Mouse (Mus musculus) forebrain, embryonic 13.5 days (tissue): ENCODE data around the gene Plbd2. TPM values are rescaled to one million over a fixed set of nuclear protein-coding genes. Genes with fewer than 3 reads are reported as not detected.
"Not testable (repeated sequence)": the region's sequence is repeated elsewhere in the genome, so short reads cannot be mapped to it uniquely, and the experiment has no call there.

Source experiments
- ATAC-seq: fragments of 200-750 bp; cut with Nextera tagmentation; 2 replicates; pipeline ENCODE4 v1.8.0; 2017
- H3K27ac ChIP-seq: fragments of 300-500 bp; sonication (generic); 2 replicates; pipeline ENCODE4 v1.5.1; 2015; ENCODE audit warnings: inconsistent platforms, mild to moderate bottlenecking, moderate library complexity
- H3K27me3 ChIP-seq: fragments of 300-500 bp; sonication (generic); 2 replicates; pipeline ENCODE4 v1.6.1; 2015; ENCODE audit warnings: mild to moderate bottlenecking, inconsistent platforms
- H3K36me3 ChIP-seq: fragments of 300-500 bp; sonication (generic); 2 replicates; pipeline ENCODE4 v1.6.1; 2015; ENCODE audit warnings: mild to moderate bottlenecking, inconsistent platforms; ENCODE audit not compliant: poor library complexity, severe bottlenecking
- H3K4me1 ChIP-seq: fragments of 300-500 bp; sonication (generic); 2 replicates; pipeline ENCODE4 v1.6.1; 2015; ENCODE audit warnings: inconsistent platforms
- H3K4me2 ChIP-seq: fragments of 300-500 bp; sonication (generic); 2 replicates; pipeline ENCODE4 v1.6.1; 2015; ENCODE audit warnings: inconsistent platforms, mild to moderate bottlenecking, moderate library complexity
- H3K4me3 ChIP-seq: fragments of 300-500 bp; sonication (generic); 2 replicates; pipeline ENCODE4 v1.5.1; 2015; ENCODE audit warnings: mild to moderate bottlenecking, inconsistent platforms
- H3K9ac ChIP-seq: fragments of 300-500 bp; sonication (generic); 2 replicates; pipeline ENCODE4 v1.6.1; 2015; ENCODE audit warnings: mild to moderate bottlenecking, inconsistent platforms
- H3K9me3 ChIP-seq: fragments of 300-500 bp; sonication (generic); replicated peaks from 2 replicates; pipeline ENCODE4 v1.6.1; 2016; ENCODE audit warnings: inconsistent platforms
- WGBS: fragments of 180-500 bp; shearing (Covaris S2); methylation state at CpG from one replicate; pipeline ENCODE4 v1.1.7; 2015; 5-methylcytosine and 5-hydroxymethylcytosine counted together
- polyA plus RNA-seq: library from polyadenylated mRNA; unstranded; fragments of >200 nt; fragmentation: Nextera tagmentation; extraction: Ambion mirVana; gene quantifications from 2 replicates; pipeline ENCODE4 v1.2.1, GENCODE M21; 2015

Plbd2 gene
- polyA plus RNA-seq, 1 experiment from 2014 or later, result 22.8 TPM

- no peak for ATAC-seq
- no peak overlapping the region for H3K27ac ChIP-seq
- WGBS, result 55% methylated on average over 9 of the region's 9 CpGs
These were observed 3.1 kb upstream of the Plbd2 start for GRCm38 (mm10) chr5:120506490-120506889.

DNA sequence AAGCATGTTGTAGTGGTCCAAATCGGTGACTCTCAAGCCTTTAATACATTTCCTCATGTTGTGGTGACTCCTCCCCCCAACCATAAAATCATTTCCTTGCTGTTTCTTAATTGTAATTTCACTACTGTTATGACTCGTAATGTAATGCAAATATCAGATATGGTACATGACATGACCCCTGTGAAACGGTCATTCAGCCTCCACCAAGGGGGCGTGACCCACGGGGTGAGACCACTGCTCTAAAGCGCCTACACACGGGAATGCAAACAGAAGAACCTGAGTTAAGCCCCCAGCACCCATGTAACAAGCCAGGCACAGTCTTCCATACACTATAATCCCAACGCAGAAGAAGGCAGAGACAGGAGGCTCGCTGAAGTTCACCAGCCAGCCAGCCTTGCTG is 2.4 kb upstream of the Plbd2 start:
- no peak for ATAC-seq
- Histone ChIP-seq H3K9me3 (no peaks in the 10 kb centered on the region), H3K9ac (no peak overlapping the region), H3K36me3 (no peaks in the 10 kb centered on the region), H3K27ac (no peak overlapping the region), H3K27me3 (no peaks in the 10 kb centered on the region), H3K4me2 (no peak overlapping the region), H3K4me1 (peaks cover 24% of the 10 kb centered on the region), H3K4me3 (no peak overlapping the region)
- WGBS, result 74% methylated on average over 9 of the region's 9 CpGs

More at GRCm38 (mm10) chr5:120506490-120506889, 3.1 kb upstream of the Plbd2 start:
- Histone ChIP-seq H3K27me3 (peaks cover 5% of the 10 kb centered on the region; the same call in 1 of the 2 replicates), H3K9me3 (no peaks in the 10 kb centered on the region), H3K9ac (no peak overlapping the region), H3K4me2 (no peak overlapping the region), H3K4me1 (peaks cover 31% of the 10 kb centered on the region), H3K4me3 (no peak overlapping the region), H3K36me3 (no peaks in the 10 kb centered on the region)

DNA sequence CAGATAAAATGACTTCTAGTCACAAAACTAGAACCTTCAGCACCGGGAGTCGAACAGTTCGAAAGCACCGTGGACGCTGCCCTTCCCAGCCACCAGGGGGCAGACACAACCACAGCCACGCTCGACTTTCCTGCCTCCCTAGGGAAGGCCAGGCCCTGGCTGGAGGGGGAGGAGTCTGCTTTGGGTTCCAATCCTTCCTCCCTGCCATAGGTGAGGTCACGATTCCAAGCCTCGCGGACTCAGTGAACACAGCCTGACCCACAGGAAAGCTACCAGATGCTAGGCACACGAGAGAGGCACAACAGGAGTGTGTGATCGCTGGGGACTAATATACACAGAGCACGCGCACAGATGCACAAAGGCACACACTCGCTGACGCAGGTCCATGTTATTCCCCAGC is 1.9 kb upstream of the Plbd2 start:
- no peak for ATAC-seq
- Histone ChIP-seq H3K9me3 (no peaks in the 10 kb centered on the region), H3K9ac (no peak overlapping the region), H3K4me2 (no peak overlapping the region), H3K27me3 (no peaks in the 10 kb centered on the region), H3K4me3 (no peak overlapping the region), H3K4me1 (peaks cover 20% of the 10 kb centered on the region), H3K27ac (no peak overlapping the region), H3K36me3 (no peaks in the 10 kb centered on the region)
- WGBS, result 21% methylated on average over 16 of the region's 16 CpGs

- Histone ChIP-seq H3K4me1 (peaks cover 16% of the 10 kb centered on the region), H3K4me3 (peak overlapping the region; percentile 63), H3K27ac (no peak overlapping the region), H3K9me3 (no peaks in the 10 kb centered on the region), H3K9ac (peak overlapping the region; percentile 81), H3K36me3 (peaks cover 9% of the 10 kb centered on the region), H3K4me2 (peak overlapping the region; percentile 82), H3K27me3 (no peaks in the 10 kb centered on the region)
- ATAC-seq, result 0 out of 2 replicates have a peak, but pooled peaks have one; percentile 11
- 8% methylated on average over 12 of the region's 12 CpGs for WGBS
These were observed 716 bp downstream of the Plbd2 start for GRCm38 (mm10) chr5:120502675-120503143.

DNA sequence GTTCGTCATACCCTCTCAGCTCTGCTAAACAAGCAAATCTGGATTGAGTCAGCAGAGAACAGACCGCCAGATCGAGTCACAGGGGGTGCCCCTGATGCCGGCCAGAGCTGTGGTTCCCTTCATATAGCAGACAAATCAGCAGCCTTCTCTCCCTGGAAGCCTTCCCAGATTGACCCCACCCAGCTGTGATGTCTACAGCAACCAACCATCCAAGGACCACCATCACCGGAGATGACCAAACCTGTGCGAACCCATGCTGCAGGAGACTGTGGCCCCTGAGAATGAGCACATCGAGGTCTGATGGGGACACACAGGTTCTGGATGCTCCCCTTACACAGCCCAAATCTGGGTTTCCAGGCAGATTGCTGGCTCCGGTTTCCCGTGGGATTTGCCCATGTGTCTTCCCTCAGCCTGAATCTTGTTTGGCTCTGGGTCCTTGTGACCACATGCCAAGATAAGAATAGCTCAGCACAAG is 1.2 kb downstream of the Plbd2 start:
- Histone ChIP-seq H3K4me1 (peaks cover 16% of the 10 kb centered on the region), H3K36me3 (peaks cover 11% of the 10 kb centered on the region), H3K9ac (peak overlapping the region; percentile 81), H3K4me3 (peak overlapping the region; percentile 63), H3K27me3 (no peaks in the 10 kb centered on the region), H3K27ac (no peak overlapping the region), H3K4me2 (peak overlapping the region; percentile 82), H3K9me3 (no peaks in the 10 kb centered on the region)
- ATAC-seq, result no peak
- WGBS, result 73% methylated on average over 9 of the region's 9 CpGs

GRCm38 (mm10) chr5:120500609-120501008 is 2.8 kb downstream of the Plbd2 start:
- not testable (repeated sequence) for H3K27me3 ChIP-seq

GRCm38 (mm10) chr5:120499202-120499601 is 4.2 kb downstream of the Plbd2 start:
- Histone ChIP-seq H3K36me3 (peaks cover 18% of the 10 kb centered on the region), H3K27me3 (no peaks in the 10 kb centered on the region), H3K9ac (no peak overlapping the region), H3K9me3 (no peaks in the 10 kb centered on the region), H3K4me1 (peaks cover 16% of the 10 kb centered on the region), H3K4me3 (no peak overlapping the region), H3K27ac (no peak overlapping the region), H3K4me2 (no peak overlapping the region)
- ATAC-seq, result no peak
- WGBS, result 85% methylated on average over 4 of the region's 4 CpGs

More at GRCm38 (mm10) chr5:120500609-120501008, 2.8 kb downstream of the Plbd2 start:
- not testable (repeated sequence) for H3K27ac ChIP-seq, ATAC-seq, H3K9me3 ChIP-seq, H3K9ac ChIP-seq, H3K4me2 ChIP-seq, H3K4me3 ChIP-seq
- peaks cover 16% of the 10 kb centered on the region for H3K36me3 ChIP-seq
- peaks cover 16% of the 10 kb centered on the region for H3K4me1 ChIP-seq
- WGBS, result 88% methylated on average over 9 of the region's 9 CpGs

DNA sequence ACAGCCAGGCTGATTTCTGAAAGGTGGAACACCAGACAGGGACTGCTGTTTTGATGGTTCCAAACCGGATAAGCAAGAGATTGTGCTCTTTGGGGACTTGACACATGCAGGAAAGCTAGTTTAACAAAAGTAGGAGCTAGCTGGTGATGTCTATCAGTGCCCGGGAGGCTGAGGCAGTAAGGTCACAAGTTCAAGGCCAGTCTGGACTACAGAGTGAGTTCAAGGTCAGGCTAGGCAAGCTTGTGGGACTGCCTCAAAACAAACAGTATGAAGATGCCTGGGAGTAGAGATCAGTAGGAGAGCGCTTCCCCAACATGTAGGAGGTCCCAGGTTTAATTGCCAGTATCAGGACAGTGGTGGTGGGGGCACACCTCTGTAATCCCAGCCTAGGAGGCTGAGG is 6.4 kb downstream of the Plbd2 start:
- WGBS, result 97% methylated on average over 3 of the region's 3 CpGs
- Histone ChIP-seq H3K4me1 (peaks cover 7% of the 10 kb centered on the region), H3K36me3 (peaks cover 35% of the 10 kb centered on the region), H3K4me3 (no peak overlapping the region), H3K4me2 (no peak overlapping the region), H3K27ac (no peak overlapping the region), H3K27me3 (no peaks in the 10 kb centered on the region), H3K9ac (no peak overlapping the region), H3K9me3 (no peaks in the 10 kb centered on the region)
- no peak for ATAC-seq

- H3K9ac ChIP-seq, result no peak overlapping the region
- H3K4me3 ChIP-seq, result no peak overlapping the region
- ATAC-seq, result no peak
- H3K36me3 ChIP-seq, result peaks cover 41% of the 10 kb centered on the region
- H3K4me1 ChIP-seq, result peaks cover 4% of the 10 kb centered on the region
- no peaks in the 10 kb centered on the region for H3K27me3 ChIP-seq
- no peak overlapping the region for H3K4me2 ChIP-seq
- WGBS, result 93% methylated on average over 13 of the region's 13 CpGs
- no peak overlapping the region for H3K27ac ChIP-seq
- no peaks in the 10 kb centered on the region for H3K9me3 ChIP-seq
These were observed 7.7 kb downstream of the Plbd2 start for GRCm38 (mm10) chr5:120495703-120496226.

GRCm38 (mm10) chr5:120495064-120495702 is 8.2 kb downstream of the Plbd2 start:
- Histone ChIP-seq H3K36me3 (peaks cover 41% of the 10 kb centered on the region), H3K9ac (no peak overlapping the region), H3K4me1 (peaks cover 10% of the 10 kb centered on the region), H3K4me2 (no peak overlapping the region), H3K9me3 (no peaks in the 10 kb centered on the region), H3K27me3 (no peaks in the 10 kb centered on the region), H3K27ac (no peak overlapping the region), H3K4me3 (no peak overlapping the region)
- no peak for ATAC-seq
- WGBS, result 79% methylated on average over 10 of the region's 10 CpGs

- H3K9me3 ChIP-seq, result no peaks in the 10 kb centered on the region
- no peak overlapping the region for H3K9ac ChIP-seq
- H3K4me2 ChIP-seq, result no peak overlapping the region
- no peak for ATAC-seq
- no peaks in the 10 kb centered on the region for H3K27me3 ChIP-seq
- peak overlapping the region; percentile 3; the same call in 1 of the 2 replicates for H3K27ac ChIP-seq
- no peak overlapping the region for H3K4me3 ChIP-seq
- peaks cover 12% of the 10 kb centered on the region for H3K4me1 ChIP-seq
- H3K36me3 ChIP-seq, result peaks cover 41% of the 10 kb centered on the region
- 79% methylated on average over 9 of the region's 9 CpGs for WGBS
These were observed 9.5 kb downstream of the Plbd2 start for GRCm38 (mm10) chr5:120493873-120494395.

GRCm38 (mm10) chr5:120493440-120493839 is 10.0 kb downstream of the Plbd2 start:
- peaks cover 39% of the 10 kb centered on the region for H3K36me3 ChIP-seq
- ATAC-seq, result no peak

More at GRCm38 (mm10) chr5:120493440-120493839, 10.0 kb downstream of the Plbd2 start:
- peak overlapping the region; percentile 3; the same call in 1 of the 2 replicates for H3K27ac ChIP-seq
- WGBS, result 94% methylated on average over 6 of the region's 6 CpGs
- H3K27me3 ChIP-seq, result no peaks in the 10 kb centered on the region
- no peak overlapping the region for H3K9ac ChIP-seq
- no peak overlapping the region for H3K4me3 ChIP-seq
- H3K9me3 ChIP-seq, result no peaks in the 10 kb centered on the region
- peaks cover 12% of the 10 kb centered on the region for H3K4me1 ChIP-seq
- H3K4me2 ChIP-seq, result no peak overlapping the region
